Mouse (Mus musculus): Measurements from ENCODE around the gene Tex45. TPM values are rescaled to one million over a fixed set of nuclear protein-coding genes. Genes with fewer than 3 reads are reported as not detected.

The Tex45 gene
- total RNA-seq, 2 experiments from 2014 or later = not detected

- Histone ChIP-seq H3K4me3 (peak within 1 kb of the TSS; percentile 71), H3K27ac (peak within 1 kb of the TSS; percentile 88)
- DNase-seq = peak; percentile 99
- TF ChIP-seq CTCF (IDR thresholded peaks at IDR 0.05) = no peak
- intact Hi-C loops (cut with DNase I) = no loop called here
Observed at GRCm38 (mm10) chr8:3467006-3467885, 3.4 kb upstream of the Tex45 start, which contains the start of gene Pex11g. Gene Pex11g, minus strand, starts transcription at chr8:3467680.

- intact Hi-C loops (cut with DNase I) = no loop called here
- TF ChIP-seq CTCF (IDR thresholded peaks at IDR 0.05) = no peak
- Histone ChIP-seq H3K27ac (peak overlapping the region; percentile 88), H3K4me3 (peak overlapping the region; percentile 71)
- DNase-seq = no peak
Observed at GRCm38 (mm10) chr8:3467886-3468545, 2.6 kb upstream of the Tex45 start.

GRCm38 (mm10) chr8:3468838-3469237 lies 1.8 kb upstream of the Tex45 start:
- Histone ChIP-seq H3K4me3 (no peak overlapping the region), H3K27ac (no peak overlapping the region)
- peak; percentile 15; the same call in 1 of the 2 replicates for TF ChIP-seq CTCF (IDR thresholded peaks at IDR 0.05)
- intact Hi-C loops (cut with DNase I) = no loop called here
- no peak for DNase-seq

- DNase-seq = no peak
- Histone ChIP-seq H3K4me3 (peak overlapping the region; percentile 33), H3K27ac (no peak overlapping the region)
- TF ChIP-seq CTCF (IDR thresholded peaks at IDR 0.05) = no peak
- intact Hi-C loops (cut with DNase I) = no loop called here
Observed at GRCm38 (mm10) chr8:3475715-3476429, 5.2 kb downstream of the Tex45 start.

GRCm38 (mm10) chr8:3480221-3480785 lies 9.6 kb downstream of the Tex45 start:
- intact Hi-C loops (cut with DNase I) = no loop called here
- TF ChIP-seq CTCF (IDR thresholded peaks at IDR 0.05) = no peak
- Histone ChIP-seq H3K4me3 (no peak overlapping the region), H3K27ac (no peak overlapping the region)
- no peak for DNase-seq

- DNase-seq = no peak
- TF ChIP-seq CTCF (IDR thresholded peaks at IDR 0.05) = no peak
- Histone ChIP-seq H3K4me3 (no peak overlapping the region), H3K27ac (no peak overlapping the region)
- intact Hi-C loops (cut with DNase I) = no loop called here
Observed at GRCm38 (mm10) chr8:3481605-3482004, 10.9 kb downstream of the Tex45 start.

- Histone ChIP-seq H3K27ac (no peak overlapping the region), H3K4me3 (no peak overlapping the region)
- TF ChIP-seq CTCF (IDR thresholded peaks at IDR 0.05) = no peak
- DNase-seq = no peak
- intact Hi-C loops (cut with DNase I) = no loop called here
Observed at GRCm38 (mm10) chr8:3482240-3482740, 11.6 kb downstream of the Tex45 start.

- Histone ChIP-seq H3K4me3 (no peak overlapping the region), H3K27ac (no peak overlapping the region)
- no peak for DNase-seq
- TF ChIP-seq CTCF (IDR thresholded peaks at IDR 0.05) = no peak
- intact Hi-C loops (cut with DNase I) = no loop called here
Observed at GRCm38 (mm10) chr8:3483546-3483945, 12.9 kb downstream of the Tex45 start.

GRCm38 (mm10) chr8:3485192-3485591 lies 14.5 kb downstream of the Tex45 start:
- TF ChIP-seq CTCF (IDR thresholded peaks at IDR 0.05) = no peak
- Histone ChIP-seq H3K27ac (no peak overlapping the region), H3K4me3 (no peak overlapping the region)
- intact Hi-C loops (cut with DNase I) = no loop called here
- DNase-seq = no peak

GRCm38 (mm10) chr8:3492901-3493844 lies 22.5 kb downstream of the Tex45 start, which contains the start of gene Zfp358:
Gene Zfp358, plus strand, starts transcription at chr8:3493138.
- Histone ChIP-seq H3K4me3 (peak within 1 kb of the TSS; percentile 99), H3K27ac (peak within 1 kb of the TSS; percentile 96)
- peak; percentile 90 for DNase-seq
- TF ChIP-seq CTCF (IDR thresholded peaks at IDR 0.05) = no peak
- intact Hi-C loops (cut with DNase I) = no loop called here

- intact Hi-C loops (cut with DNase I) = no loop called here
- TF ChIP-seq CTCF (IDR thresholded peaks at IDR 0.05) = no peak
- H3K4me3 ChIP-seq = peak overlapping the region; percentile 99
- peak overlapping the region; percentile 96 for H3K27ac ChIP-seq
- no peak for DNase-seq
Observed at GRCm38 (mm10) chr8:3493845-3494208, 23.2 kb downstream of the Tex45 start.

All from gastrocnemius, adult 2 months (tissue).